Mouse (Mus musculus) E14TG2a.4 (cell line): ENCODE measurements around the gene Arhgef11.
"Not testable (repeated sequence)": the region's sequence is repeated elsewhere in the genome, so short reads cannot be mapped to it uniquely, and the experiment has no call there.

Source experiments
- H3K27me3 ChIP-seq: 2 replicates; pipeline ENCODE4 v1.6.1; 2014; ENCODE audit warnings: low read length, control low read depth; ENCODE audit not compliant: insufficient read depth
- H3K36me3 ChIP-seq: 2 replicates; pipeline ENCODE4 v1.6.1; 2014; ENCODE audit warnings: low read length, control low read depth; ENCODE audit not compliant: insufficient read depth
- H3K4me1 ChIP-seq: replicated peaks from 2 replicates; pipeline ENCODE4 v1.6.1; 2014; ENCODE audit warnings: low read depth, low read length, control low read depth
- H3K4me3 ChIP-seq: replicated peaks from 2 replicates; pipeline ENCODE4 v1.5.1; 2014; ENCODE audit warnings: mild to moderate bottlenecking, low read length
- H3K9me3 ChIP-seq: 2 replicates; pipeline ENCODE4 v1.6.1; 2014; ENCODE audit warnings: low read length, control low read depth
- CTCF ChIP-seq: conservative IDR thresholded peaks from 2 replicates; pipeline ENCODE4 v1.5.1; 2014; ENCODE audit warnings: low read length
- NANOG ChIP-seq: IDR thresholded peaks from 2 replicates; pipeline ENCODE4 v1.6.1; 2014; ENCODE audit warnings: borderline replicate concordance, low read length, mixed read lengths
- POU5F1 ChIP-seq: IDR thresholded peaks from 2 replicates; pipeline ENCODE4 v1.6.1; 2014; ENCODE audit warnings: low read length, borderline replicate concordance

Gene Arhgef11

DNA sequence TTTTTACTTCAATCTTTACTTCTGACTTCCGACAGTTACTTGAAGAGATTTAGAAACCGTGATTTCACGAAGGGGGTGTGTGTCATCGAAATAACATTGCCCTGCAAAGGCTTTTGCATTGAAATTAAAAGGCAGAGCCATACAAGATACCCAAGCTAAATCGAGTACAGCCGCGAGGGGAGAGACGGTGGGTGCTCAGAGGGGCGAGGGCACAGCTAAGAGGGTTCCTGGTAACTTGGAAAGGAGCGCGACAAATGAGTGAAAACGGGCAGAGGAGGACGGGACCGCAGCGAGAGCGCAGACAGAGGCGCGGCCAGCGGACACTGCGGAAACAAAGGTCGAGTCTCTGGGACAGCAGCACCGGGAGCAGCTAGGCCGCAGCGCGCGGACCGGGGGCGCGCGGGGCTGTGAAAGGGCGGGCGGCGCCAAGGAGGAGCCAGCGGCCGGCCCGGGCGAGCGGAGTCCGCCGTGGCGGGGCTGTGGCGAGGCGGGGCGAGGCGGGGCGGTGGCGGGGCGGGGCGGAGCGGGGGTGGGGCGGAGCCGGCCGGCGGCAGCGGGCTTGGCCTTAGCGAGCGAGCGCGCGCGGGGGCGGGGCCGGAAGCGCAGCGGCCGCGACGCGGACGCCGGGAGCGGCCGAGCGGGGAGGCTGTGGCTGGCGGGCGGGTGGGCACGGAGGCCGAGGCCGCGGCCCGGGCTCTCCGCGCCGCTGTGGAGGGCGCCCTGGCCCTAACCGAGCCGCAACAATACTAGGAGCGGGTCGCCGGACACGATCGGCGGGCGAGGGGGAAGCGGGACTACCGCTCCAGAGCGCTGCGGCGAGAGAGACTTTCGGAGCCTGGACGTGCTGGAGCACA lies at the start of gene Arhgef11:
Gene Arhgef11, plus strand, starts transcription at position 603 of the 854 bp plus-strand sequence.
- Histone ChIP-seq H3K9me3 (no peaks in the 10 kb centered on the region), H3K4me1 (peaks cover 36% of the 10 kb centered on the region), H3K36me3 (0 out of 2 replicates have a peak, but pooled peaks cover 5% of the 10 kb centered on the region), H3K4me3 (peak within 1 kb of the TSS; percentile 86), H3K27me3 (peaks cover 25% of the 10 kb centered on the region)
- TF ChIP-seq NANOG: no peak
- TF ChIP-seq CTCF: no peak
- no peak for TF ChIP-seq POU5F1

GRCm38 (mm10) chr3:87568681-87569080 lies 48.7 kb upstream of the Arhgef11 start:
- Histone ChIP-seq H3K4me1 (peaks cover 19% of the 10 kb centered on the region), H3K9me3 (no peaks in the 10 kb centered on the region), H3K4me3 (no peak overlapping the region), H3K27me3 (no peaks in the 10 kb centered on the region), H3K36me3 (no peaks in the 10 kb centered on the region)
- no peak for TF ChIP-seq CTCF
- no peak for TF ChIP-seq POU5F1
- TF ChIP-seq NANOG: no peak

DNA sequence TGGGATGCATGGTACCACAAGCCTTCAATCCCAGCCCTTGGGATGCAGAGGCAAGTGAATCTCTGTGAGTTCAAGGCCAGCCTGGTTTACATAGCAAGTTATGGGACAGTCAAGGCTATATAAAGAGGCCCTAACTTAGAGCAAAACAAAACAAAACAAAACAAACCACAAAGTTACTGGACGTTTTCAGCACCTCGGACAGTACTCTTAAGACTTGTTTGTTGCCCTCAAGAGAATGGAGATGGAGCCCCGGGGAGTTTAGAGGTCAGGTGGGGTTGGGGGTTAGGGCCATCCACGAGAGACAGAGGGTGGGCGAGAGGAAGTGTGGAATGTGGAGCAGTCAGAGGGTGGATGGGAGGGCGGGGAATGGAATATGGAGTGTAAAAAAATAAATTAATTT lies 41.6 kb upstream of the Arhgef11 start:
- Histone ChIP-seq H3K36me3 (no peaks in the 10 kb centered on the region), H3K4me3 (no peak overlapping the region), H3K27me3 (no peaks in the 10 kb centered on the region), H3K4me1 (no peaks in the 10 kb centered on the region), H3K9me3 (peaks cover 6% of the 10 kb centered on the region; the same call in 1 of the 2 replicates)
- TF ChIP-seq NANOG: no peak
- TF ChIP-seq CTCF: no peak
- no peak for TF ChIP-seq POU5F1

DNA sequence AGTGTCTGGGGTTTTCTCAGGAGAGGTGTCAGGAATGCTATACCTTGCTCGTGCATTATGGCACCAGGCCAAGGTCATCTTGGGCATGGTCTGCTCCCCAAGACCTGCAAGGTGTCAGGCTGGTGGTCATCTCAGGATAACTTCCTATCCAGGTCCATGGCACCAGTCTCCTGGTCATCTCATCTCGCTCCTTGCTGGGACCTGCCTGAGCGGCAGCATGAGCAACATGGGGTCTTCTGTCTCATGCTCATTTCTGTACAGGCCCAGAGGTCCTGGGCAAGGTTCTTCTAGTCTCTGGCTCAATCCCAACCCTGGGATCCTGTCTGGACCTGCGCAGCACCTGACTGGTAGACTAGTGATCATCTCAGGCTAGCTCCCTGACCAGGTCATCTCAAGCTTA lies 35.1 kb upstream of the Arhgef11 start:
- no peak for TF ChIP-seq POU5F1
- no peak for TF ChIP-seq NANOG
- TF ChIP-seq CTCF: no peak
- Histone ChIP-seq H3K4me3 (no peak overlapping the region), H3K9me3 (peaks cover 6% of the 10 kb centered on the region; the same call in 1 of the 2 replicates), H3K27me3 (no peaks in the 10 kb centered on the region), H3K4me1 (no peaks in the 10 kb centered on the region), H3K36me3 (no peaks in the 10 kb centered on the region)

DNA sequence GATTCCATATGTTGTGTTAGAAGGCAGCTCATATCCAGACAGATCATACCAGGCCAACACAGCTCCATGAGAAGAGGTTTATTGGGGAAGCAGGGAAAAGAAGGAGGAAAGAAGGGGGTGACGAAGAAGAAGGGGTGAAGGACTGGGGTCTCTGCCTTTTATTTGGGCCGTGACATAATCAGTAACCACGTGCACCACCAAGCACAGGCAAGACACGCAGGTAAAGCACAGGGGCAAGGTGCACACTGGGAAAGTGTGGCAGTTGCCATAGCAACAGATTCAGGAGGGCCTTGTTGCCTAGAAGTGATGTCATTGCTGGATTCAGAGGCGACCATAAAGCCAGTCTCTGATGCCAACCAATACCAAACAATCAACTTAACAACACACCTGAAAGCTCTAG lies 23.6 kb upstream of the Arhgef11 start:
- peaks cover 6% of the 10 kb centered on the region; the same call in 1 of the 2 replicates for H3K9me3 ChIP-seq
- H3K27me3 ChIP-seq: no peaks in the 10 kb centered on the region
- no peak for TF ChIP-seq NANOG
- H3K4me1 ChIP-seq: no peaks in the 10 kb centered on the region
- no peaks in the 10 kb centered on the region for H3K36me3 ChIP-seq
- H3K4me3 ChIP-seq: no peak overlapping the region

DNA sequence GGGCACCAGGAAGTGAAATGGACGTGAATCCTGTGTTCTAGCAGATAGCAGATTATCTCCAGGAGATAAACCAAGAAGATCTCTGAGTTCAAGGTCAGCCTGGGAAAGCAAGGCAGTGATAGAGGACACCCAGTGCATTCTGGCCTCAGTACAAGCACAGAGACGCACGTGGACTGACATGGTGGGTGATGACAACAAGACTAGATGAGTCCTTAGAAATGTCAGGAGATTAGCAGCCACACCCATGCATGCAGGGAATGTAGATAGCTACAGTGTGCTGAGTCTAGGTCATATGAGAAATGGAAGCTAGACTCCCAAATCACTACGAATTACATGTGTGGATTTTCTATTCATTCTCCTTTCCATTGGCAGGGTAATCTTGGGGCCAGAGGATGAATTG lies 22.0 kb upstream of the Arhgef11 start:
- H3K4me1 ChIP-seq, H3K36me3 ChIP-seq, H3K4me3 ChIP-seq, H3K27me3 ChIP-seq: not testable (repeated sequence)
- peaks cover 17% of the 10 kb centered on the region for H3K9me3 ChIP-seq

DNA sequence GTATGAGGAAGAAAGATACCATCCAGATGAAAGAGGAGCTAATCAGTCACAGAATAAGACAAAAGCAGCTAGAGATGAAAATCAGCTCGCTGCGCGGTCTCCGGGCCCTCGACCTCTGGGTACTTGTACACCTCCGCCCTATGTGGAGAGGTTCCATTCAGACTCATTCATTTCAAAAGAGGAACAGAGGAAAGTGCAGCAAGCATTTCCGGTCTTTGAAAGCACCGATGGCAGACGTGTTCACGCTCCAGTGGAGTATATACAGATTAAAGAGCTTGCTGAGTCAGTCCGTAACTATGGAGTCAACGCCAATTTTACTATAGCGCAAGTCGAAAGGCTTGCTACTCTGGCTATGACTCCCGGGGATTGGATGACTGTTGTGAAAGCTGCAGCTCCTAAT lies 16.3 kb upstream of the Arhgef11 start:
- not testable (repeated sequence) for H3K27me3 ChIP-seq, H3K4me3 ChIP-seq, H3K4me1 ChIP-seq, H3K36me3 ChIP-seq
- H3K9me3 ChIP-seq: peaks cover 58% of the 10 kb centered on the region

DNA sequence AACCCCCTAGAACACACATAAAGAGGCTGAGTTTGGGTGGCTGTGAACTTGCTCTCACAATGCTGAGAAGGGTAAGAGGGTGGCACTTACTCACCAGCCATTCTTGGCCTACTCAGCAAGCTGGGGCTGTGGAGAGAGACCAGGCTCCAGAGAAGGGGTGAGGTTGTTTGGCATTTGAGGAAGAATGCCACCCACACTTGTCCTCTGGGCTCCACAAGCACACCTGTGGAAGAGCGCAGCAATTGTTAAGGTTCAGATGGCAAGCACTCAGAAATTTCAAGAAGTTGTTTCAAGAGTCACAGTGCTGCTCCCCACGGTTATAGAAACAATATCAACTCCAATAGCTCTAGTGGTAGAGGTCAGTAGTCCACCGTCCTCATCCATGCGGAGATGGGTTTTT lies 1.0 kb upstream of the Arhgef11 start:
- Histone ChIP-seq H3K27me3 (peaks cover 25% of the 10 kb centered on the region), H3K9me3 (no peaks in the 10 kb centered on the region), H3K4me3 (no peak overlapping the region), H3K36me3 (0 out of 2 replicates have a peak, but pooled peaks cover 5% of the 10 kb centered on the region), H3K4me1 (peaks cover 36% of the 10 kb centered on the region)
- TF ChIP-seq POU5F1: no peak
- TF ChIP-seq NANOG: no peak
- TF ChIP-seq CTCF: no peak

DNA sequence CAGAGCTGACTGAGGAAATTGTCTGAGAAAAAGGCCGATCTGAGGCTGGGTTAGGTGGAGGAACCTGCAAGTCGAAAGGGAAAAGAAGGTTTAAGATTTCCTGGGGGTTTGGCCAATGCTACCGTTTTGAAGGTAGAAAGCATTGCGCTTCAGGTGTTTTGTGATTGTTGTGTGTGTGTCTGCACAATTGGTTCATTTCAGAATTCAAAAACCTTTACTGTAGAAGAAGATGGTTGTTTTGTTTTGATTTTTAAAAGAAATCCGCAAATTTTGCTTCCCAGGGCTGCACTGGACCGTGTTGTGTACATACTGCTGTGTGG lies 412 bp downstream of the Arhgef11 start:
- no peaks in the 10 kb centered on the region for H3K9me3 ChIP-seq
- H3K4me3 ChIP-seq: peak overlapping the region; percentile 86
- peaks cover 24% of the 10 kb centered on the region for H3K27me3 ChIP-seq
- TF ChIP-seq POU5F1: no peak
- no peak for TF ChIP-seq CTCF
- TF ChIP-seq NANOG: no peak
- peaks cover 36% of the 10 kb centered on the region for H3K4me1 ChIP-seq
- 0 out of 2 replicates have a peak, but pooled peaks cover 5% of the 10 kb centered on the region for H3K36me3 ChIP-seq
